Mouse (Mus musculus) limb, embryonic 15.5 days (tissue): ENCODE measurements around the gene Arhgef6. TPM values are rescaled to one million over a fixed set of nuclear protein-coding genes. Genes with fewer than 3 reads are reported as not detected.

ENCODE experiments used
- ATAC-seq: fragments of 200-750 bp; cut with Nextera tagmentation; 2 replicates; pipeline ENCODE4 v1.8.0; 2017; ENCODE audit warnings: low read depth, moderate TSS enrichment; ENCODE audit not compliant: insufficient number of reproducible peaks, low FRiP score, low TSS enrichment
- H3K27ac ChIP-seq: fragments of 300-500 bp; sonication (generic); 2 replicates; pipeline ENCODE4 v1.5.1; 2015; ENCODE audit warnings: moderate library complexity, mild to moderate bottlenecking, inconsistent platforms
- H3K27me3 ChIP-seq: fragments of 300-500 bp; sonication (generic); 2 replicates; pipeline ENCODE4 v1.6.1; 2015; ENCODE audit warnings: inconsistent platforms
- H3K36me3 ChIP-seq: fragments of 300-500 bp; sonication (generic); 2 replicates; pipeline ENCODE4 v1.6.1; 2015; ENCODE audit warnings: inconsistent platforms
- H3K4me1 ChIP-seq: fragments of 300-500 bp; sonication (generic); 2 replicates; pipeline ENCODE4 v1.6.1; 2015; ENCODE audit warnings: inconsistent platforms
- H3K4me2 ChIP-seq: fragments of 300-500 bp; sonication (generic); 2 replicates; pipeline ENCODE4 v1.6.1; 2015; ENCODE audit warnings: mild to moderate bottlenecking, inconsistent platforms
- H3K4me3 ChIP-seq: fragments of 300-500 bp; sonication (generic); 2 replicates; pipeline ENCODE4 v1.5.1; 2015; ENCODE audit warnings: mild to moderate bottlenecking, inconsistent platforms
- H3K9ac ChIP-seq: fragments of 300-500 bp; sonication (generic); 2 replicates; pipeline ENCODE4 v1.6.1; 2015; ENCODE audit warnings: inconsistent platforms
- H3K9me3 ChIP-seq: fragments of 300-500 bp; sonication (generic); 2 replicates; pipeline ENCODE4 v1.6.1; 2016; ENCODE audit warnings: inconsistent platforms
- WGBS: fragments of 180-500 bp; shearing (Covaris S2); methylation state at CpG from one replicate; pipeline ENCODE4 v1.1.7; 2015; 5-methylcytosine and 5-hydroxymethylcytosine counted together
- polyA plus RNA-seq: library from polyadenylated mRNA; unstranded; fragments of >200 nt; fragmentation: Nextera tagmentation; extraction: Ambion mirVana; gene quantifications from 2 replicates; pipeline ENCODE4 v1.2.1, GENCODE M21; 2015

The Arhgef6 gene
- polyA plus RNA-seq, 1 experiment from 2014 or later = 9.2 TPM

DNA sequence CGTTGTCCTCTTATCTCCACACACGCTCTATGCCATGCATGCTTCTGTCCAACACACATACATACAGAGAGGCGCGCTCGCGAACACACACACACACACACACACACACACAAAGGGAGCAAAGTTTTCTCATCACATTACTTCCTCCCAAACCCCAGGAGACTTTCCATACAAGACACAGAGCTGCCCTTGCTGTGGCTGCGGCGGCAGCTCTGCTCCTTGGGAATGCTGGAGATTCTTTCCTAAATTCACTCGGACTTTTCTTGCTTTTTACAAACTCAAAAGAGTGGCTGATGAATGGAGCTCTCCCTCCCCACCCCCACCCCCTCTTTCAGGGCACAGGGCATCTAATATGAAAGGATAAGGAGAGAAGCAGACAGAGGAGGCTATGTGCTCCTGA, 52.2 kb downstream of the Arhgef6 start:
- WGBS = 60% methylated on average over 9 of the region's 9 CpGs
- Histone ChIP-seq H3K4me3 (no peak overlapping the region), H3K4me2 (no peak overlapping the region), H3K36me3 (no peaks in the 10 kb centered on the region), H3K9me3 (no peaks in the 10 kb centered on the region), H3K27me3 (no peaks in the 10 kb centered on the region), H3K9ac (no peak overlapping the region), H3K4me1 (no peaks in the 10 kb centered on the region), H3K27ac (no peak overlapping the region)
- ATAC-seq = no peak

DNA sequence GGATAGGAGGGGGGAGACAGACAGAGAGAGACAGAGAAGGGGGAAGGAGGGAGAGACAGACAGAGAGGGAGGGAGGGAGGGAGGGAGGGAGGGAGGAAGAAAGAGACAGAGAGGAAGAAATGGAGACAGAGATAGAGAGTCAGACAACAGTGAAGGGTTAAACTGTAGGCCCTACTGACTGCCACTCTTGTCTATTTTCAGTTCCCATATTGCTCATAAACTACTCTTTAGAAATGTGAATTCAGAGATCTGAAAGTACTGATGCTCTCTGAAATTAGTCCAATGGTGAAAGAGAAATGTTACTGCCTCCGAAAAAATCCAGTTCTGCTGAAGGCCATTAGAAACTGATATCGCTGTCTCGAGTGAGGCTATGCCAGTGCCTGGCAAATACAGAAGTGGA, 56.3 kb downstream of the Arhgef6 start:
- no peak for ATAC-seq
- Histone ChIP-seq H3K27ac (no peak overlapping the region), H3K4me3 (no peak overlapping the region), H3K27me3 (no peaks in the 10 kb centered on the region), H3K9me3 (no peaks in the 10 kb centered on the region), H3K4me2 (no peak overlapping the region), H3K36me3 (no peaks in the 10 kb centered on the region), H3K9ac (no peak overlapping the region), H3K4me1 (no peaks in the 10 kb centered on the region)
- 90% methylated on average over 3 of the region's 3 CpGs for WGBS

DNA sequence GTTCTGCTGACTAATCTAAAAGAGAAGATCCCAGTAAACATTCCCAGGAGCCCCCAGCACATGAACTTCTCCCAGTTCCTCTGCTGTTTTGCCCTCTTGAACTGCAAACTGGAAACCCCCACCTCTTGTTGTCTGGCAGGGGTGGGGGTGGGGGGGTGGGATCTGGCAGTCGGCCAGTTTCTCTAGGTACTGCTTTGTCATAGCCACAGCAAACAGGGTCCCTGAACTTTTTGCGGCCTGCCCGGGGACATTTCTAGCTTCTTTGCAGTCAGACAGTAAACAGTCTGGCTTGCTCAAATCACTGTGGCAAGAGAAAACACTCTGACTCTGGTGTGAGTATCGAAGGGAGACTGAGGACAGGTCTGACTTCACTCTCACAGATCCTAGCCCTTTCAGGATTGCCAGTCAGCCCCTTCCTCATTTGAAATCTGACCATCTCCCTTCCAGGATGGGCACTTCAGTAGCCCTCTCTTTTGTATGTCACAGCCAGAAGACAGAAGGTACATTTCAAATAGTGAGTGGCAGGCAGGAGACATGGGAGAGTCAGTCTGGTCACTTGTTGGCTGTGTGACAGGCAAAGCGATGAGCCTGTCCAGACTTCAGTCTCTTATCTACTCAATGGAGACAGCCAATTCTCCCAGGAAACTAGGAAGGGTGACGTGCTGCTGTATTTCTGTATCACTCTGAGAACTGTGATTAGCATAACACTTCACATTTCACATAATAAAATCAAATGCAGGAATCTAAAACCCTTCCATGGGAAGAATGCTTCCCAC, 60.8 kb downstream of the Arhgef6 start:
- no peak overlapping the region for H3K4me2 ChIP-seq
- no peak for ATAC-seq
- no peaks in the 10 kb centered on the region for H3K9me3 ChIP-seq
- H3K4me1 ChIP-seq = no peaks in the 10 kb centered on the region
- no peak overlapping the region for H3K4me3 ChIP-seq
- no peaks in the 10 kb centered on the region for H3K36me3 ChIP-seq
- WGBS = 40% methylated on average over 6 of the region's 6 CpGs
- no peaks in the 10 kb centered on the region for H3K27me3 ChIP-seq
- H3K9ac ChIP-seq = no peak overlapping the region
- no peak overlapping the region for H3K27ac ChIP-seq

DNA sequence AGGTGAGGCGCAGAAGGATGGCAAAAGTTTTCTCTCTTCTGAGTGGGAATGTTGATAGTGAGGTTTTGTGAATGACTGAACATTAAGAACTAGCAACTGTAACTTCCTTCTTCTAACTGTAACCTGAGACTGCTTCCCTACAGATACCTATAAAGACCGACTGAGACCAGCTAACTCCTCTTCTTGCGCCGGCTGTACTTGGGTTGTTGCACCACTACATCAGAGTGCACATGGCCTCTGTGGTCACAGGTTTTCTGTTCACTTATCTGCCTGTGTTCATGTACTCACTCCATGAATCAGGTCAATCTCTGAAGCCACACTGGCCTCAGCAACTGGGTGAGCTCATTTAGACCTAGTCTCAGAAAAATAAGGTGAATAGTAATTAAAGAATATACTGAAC, 75.0 kb downstream of the Arhgef6 start:
- WGBS = 82% methylated on average over 4 of the region's 4 CpGs
- Histone ChIP-seq H3K4me3 (no peak overlapping the region), H3K36me3 (no peaks in the 10 kb centered on the region), H3K27me3 (no peaks in the 10 kb centered on the region), H3K9ac (no peak overlapping the region), H3K4me1 (no peaks in the 10 kb centered on the region), H3K9me3 (no peaks in the 10 kb centered on the region), H3K27ac (no peak overlapping the region), H3K4me2 (no peak overlapping the region)
- ATAC-seq = no peak

DNA sequence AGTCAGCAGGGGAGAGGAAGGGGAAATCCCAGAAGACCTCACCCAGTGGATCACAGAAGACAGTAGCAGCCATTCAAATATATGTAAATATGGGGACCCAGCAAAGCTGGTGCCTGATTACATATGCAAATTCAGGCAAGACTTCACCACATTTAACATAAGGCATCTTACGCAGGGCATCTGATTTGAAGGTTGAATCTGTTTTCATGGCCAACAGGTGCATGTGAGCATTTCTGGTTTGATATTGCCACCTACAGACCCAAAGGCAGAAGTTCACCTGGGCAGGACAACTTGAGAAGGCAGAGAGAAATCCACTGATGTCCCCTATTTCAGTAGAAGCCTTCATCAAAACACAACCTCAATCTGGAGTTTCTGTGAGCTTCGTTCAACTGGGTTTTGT, 77.8 kb downstream of the Arhgef6 start:
- Histone ChIP-seq H3K27me3 (no peaks in the 10 kb centered on the region), H3K4me3 (no peak overlapping the region)
- WGBS = 53% methylated on average over 2 of the region's 2 CpGs

DNA sequence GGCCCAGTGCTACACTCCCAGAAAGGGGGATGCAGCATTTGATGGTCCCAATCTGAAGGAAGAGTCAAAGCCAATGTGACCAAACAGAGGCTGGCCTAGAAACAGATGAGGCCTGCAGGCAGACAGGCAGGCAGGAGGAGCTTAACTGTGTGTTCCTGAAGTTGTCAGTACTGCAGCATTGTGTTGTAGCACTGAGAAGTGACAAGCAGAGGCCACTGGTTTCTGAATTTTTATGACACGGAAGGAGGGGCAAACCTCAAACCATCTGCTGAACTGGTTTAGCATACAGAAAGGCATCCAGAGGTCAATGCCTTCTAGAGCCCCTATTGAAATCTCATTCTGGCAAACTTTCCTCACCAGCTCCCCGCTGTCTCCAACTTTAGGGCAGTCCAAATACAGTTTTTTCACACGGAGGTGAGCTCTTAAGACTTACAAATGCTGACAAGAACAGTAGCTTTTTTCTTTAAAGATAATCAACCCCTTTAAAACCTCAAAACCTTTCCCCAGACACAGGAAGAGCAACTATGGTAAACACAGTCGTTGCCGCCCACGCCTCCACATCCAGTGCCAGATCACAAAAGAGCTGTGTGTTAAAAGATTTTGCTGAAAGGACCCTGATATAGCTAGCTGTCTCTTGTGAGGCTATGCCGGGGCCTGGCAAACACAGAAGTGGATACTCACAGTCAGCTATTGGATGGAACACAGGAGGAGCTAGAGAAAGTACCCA, 85.0 kb downstream of the Arhgef6 start:
- H3K27me3 ChIP-seq = no peaks in the 10 kb centered on the region
- H3K4me2 ChIP-seq = no peak overlapping the region
- WGBS = 65% methylated on average over 7 of the region's 7 CpGs
- no peak for ATAC-seq
- no peak overlapping the region for H3K27ac ChIP-seq
- no peak overlapping the region for H3K9ac ChIP-seq
- no peaks in the 10 kb centered on the region for H3K4me1 ChIP-seq
- no peaks in the 10 kb centered on the region for H3K36me3 ChIP-seq
- H3K4me3 ChIP-seq = no peak overlapping the region
- H3K9me3 ChIP-seq = no peaks in the 10 kb centered on the region

More for the DNA sequence above, 77.8 kb downstream of the Arhgef6 start:
- Histone ChIP-seq H3K9ac (no peak overlapping the region), H3K4me1 (no peaks in the 10 kb centered on the region), H3K27ac (no peak overlapping the region), H3K4me2 (no peak overlapping the region), H3K36me3 (no peaks in the 10 kb centered on the region), H3K9me3 (no peaks in the 10 kb centered on the region)
- no peak for ATAC-seq

DNA sequence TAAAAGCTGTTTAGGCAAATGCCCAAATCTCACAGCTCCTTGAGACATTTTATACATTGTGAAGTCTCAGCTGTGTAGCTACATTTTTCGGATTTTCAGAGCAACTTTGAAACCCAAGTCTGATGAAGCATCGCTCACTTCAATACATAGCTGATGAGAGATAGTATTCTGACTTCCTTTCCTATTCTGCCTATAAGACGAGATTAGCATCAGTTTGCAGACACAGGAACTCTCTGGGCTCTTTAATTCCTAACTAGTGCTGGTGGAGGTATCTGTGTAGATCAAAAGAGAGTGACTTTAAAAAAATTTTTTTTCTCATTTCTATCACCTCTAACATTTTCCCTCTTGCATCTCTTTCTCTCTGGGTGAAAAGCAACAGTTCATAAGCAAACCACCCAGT, 100.0 kb downstream of the Arhgef6 start:
- 60% methylated on average over 3 of the region's 3 CpGs for WGBS
- Histone ChIP-seq H3K27me3 (no peaks in the 10 kb centered on the region), H3K9me3 (no peaks in the 10 kb centered on the region), H3K27ac (no peak overlapping the region), H3K36me3 (no peaks in the 10 kb centered on the region), H3K4me2 (no peak overlapping the region), H3K9ac (no peak overlapping the region), H3K4me1 (no peaks in the 10 kb centered on the region), H3K4me3 (no peak overlapping the region)
- no peak for ATAC-seq

DNA sequence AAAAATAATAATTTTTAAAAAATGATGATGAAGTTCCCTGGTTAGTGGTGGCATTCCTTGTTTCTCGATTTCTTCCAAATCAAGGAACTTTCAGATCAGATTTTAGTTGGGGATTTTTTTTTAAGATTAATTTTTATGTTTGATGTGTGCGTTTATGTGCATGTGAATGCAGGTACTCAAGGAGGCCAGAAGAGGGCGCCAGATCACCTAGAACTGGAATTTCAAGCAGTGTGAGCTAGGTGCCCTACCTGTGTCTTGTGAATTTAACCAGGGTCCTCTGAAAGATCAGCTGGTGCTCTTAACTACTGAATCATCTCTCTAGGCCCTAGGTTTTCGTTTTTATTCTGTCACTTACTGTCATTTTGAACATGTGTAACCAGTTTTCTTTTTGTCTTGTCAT, 102.5 kb downstream of the Arhgef6 start:
- no peak for ATAC-seq
- WGBS = 65% methylated on average over 4 of the region's 4 CpGs
- H3K27ac ChIP-seq = no peak overlapping the region

DNA sequence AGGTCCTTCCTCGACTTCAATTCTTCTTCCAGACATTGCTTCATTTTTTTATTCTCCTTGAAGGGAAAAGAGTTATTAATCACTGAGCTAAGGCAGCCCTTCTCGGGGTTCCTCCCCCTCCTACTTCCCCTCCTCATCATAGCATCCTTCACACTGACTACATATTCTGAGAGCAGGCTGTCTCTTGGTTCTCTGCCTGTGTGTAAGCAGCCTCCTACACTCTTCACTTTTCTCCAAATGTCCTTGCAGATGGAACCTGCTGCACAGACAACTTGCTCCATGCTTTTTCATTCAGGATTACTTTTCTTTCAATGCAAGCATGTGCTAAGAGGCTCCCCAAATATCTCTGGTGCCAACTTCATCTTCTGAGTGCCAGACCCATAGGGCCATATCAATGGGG, 104.9 kb downstream of the Arhgef6 start:
- 60% methylated on average over 2 of the region's 2 CpGs for WGBS
- H3K4me2 ChIP-seq = no peak overlapping the region
- no peaks in the 10 kb centered on the region for H3K36me3 ChIP-seq
- no peak overlapping the region for H3K9ac ChIP-seq
- no peak overlapping the region for H3K27ac ChIP-seq
- no peak overlapping the region for H3K4me3 ChIP-seq
- no peak for ATAC-seq
- H3K27me3 ChIP-seq = no peaks in the 10 kb centered on the region
- no peaks in the 10 kb centered on the region for H3K4me1 ChIP-seq
- no peaks in the 10 kb centered on the region for H3K9me3 ChIP-seq

More for the DNA sequence above, 102.5 kb downstream of the Arhgef6 start:
- Histone ChIP-seq H3K4me3 (no peak overlapping the region), H3K9me3 (no peaks in the 10 kb centered on the region), H3K36me3 (no peaks in the 10 kb centered on the region), H3K4me2 (no peak overlapping the region), H3K4me1 (no peaks in the 10 kb centered on the region), H3K9ac (no peak overlapping the region), H3K27me3 (no peaks in the 10 kb centered on the region)

DNA sequence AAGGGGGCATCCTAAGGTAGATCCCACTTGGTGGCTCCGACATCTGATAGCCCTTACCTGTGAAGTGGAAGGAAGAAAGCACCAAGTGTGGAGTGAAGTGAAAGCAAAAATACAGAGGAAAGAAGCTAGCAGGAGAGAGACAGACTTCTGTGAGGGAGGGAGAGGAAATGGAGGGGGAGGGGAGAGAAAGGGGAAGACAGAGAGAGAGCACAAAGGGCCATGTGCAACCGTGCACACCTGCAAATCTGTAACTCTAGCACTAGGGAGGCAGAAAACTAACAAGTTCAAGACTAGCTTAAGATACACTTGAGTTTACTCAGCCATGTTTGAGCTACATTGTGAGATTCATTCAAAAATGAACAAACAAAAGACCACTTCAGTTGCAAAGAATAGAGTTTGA, 110.4 kb downstream of the Arhgef6 start:
- no peak for ATAC-seq
- 61% methylated on average over 2 of the region's 2 CpGs for WGBS

DNA sequence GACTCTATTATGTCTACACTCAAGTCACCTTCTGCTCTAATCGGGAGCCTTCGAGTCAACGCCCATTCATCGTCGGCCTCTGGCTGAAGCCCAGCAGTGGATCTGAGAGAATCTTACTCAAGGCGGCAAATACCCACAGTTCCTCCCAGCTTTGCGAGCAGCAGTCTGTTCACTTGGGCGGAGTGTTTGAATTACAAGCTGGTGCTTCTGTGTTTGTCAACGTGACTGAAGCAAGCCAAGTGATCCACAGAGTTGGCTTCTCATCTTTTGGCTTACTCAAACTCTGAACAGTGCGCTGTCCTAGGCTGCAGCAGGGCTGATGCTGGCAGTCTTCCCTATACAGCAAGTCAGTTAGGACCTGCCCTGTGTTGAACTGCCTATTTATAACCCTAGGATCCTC, 115.2 kb downstream of the Arhgef6 start:
- Histone ChIP-seq H3K4me3 (no peak overlapping the region), H3K27ac (no peak overlapping the region), H3K4me1 (no peaks in the 10 kb centered on the region), H3K9me3 (no peaks in the 10 kb centered on the region), H3K36me3 (no peaks in the 10 kb centered on the region), H3K27me3 (no peaks in the 10 kb centered on the region), H3K9ac (no peak overlapping the region), H3K4me2 (no peak overlapping the region)
- ATAC-seq = no peak
- WGBS = 69% methylated on average over 10 of the region's 10 CpGs

More for the DNA sequence above, 110.4 kb downstream of the Arhgef6 start:
- no peaks in the 10 kb centered on the region for H3K4me1 ChIP-seq
- no peak overlapping the region for H3K4me2 ChIP-seq
- no peak overlapping the region for H3K9ac ChIP-seq
- no peak overlapping the region for H3K4me3 ChIP-seq
- H3K27ac ChIP-seq = no peak overlapping the region
- H3K36me3 ChIP-seq = no peaks in the 10 kb centered on the region
- no peaks in the 10 kb centered on the region for H3K27me3 ChIP-seq
- H3K9me3 ChIP-seq = no peaks in the 10 kb centered on the region

DNA sequence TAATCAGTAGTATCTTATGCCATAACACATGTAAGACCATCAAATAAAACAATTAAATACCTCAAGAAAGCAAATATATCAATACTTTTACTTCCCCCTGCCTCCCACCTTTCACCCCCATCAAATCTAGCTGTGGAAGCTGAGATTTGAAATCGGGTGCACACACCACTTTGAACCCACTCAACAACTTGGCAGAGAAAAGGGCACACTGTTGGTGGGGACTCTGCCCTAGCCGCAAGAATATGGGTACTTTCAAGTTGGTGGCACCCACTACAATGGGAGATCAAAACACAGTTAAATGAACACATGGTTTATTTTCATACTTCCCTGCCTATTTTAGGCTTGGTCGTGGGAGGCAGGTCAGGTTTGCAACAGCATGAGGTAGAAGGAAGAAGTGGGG, 116.6 kb downstream of the Arhgef6 start:
- H3K27ac ChIP-seq = no peak overlapping the region
- H3K27me3 ChIP-seq = no peaks in the 10 kb centered on the region
- no peak overlapping the region for H3K9ac ChIP-seq
- no peak for ATAC-seq
- H3K4me2 ChIP-seq = no peak overlapping the region
- no peaks in the 10 kb centered on the region for H3K36me3 ChIP-seq
- H3K9me3 ChIP-seq = no peaks in the 10 kb centered on the region
- no peak overlapping the region for H3K4me3 ChIP-seq
- no peaks in the 10 kb centered on the region for H3K4me1 ChIP-seq
- WGBS = 68% methylated on average over 3 of the region's 3 CpGs
